Mouse (Mus musculus) bone marrow, adult 2 months (tissue): ENCODE data around the gene Akna.

Experiments
- CTCF ChIP-seq: fragments of 200-500 bp; IDR thresholded peaks from 2 replicates; pipeline ENCODE4 v1.5.1; 2011; ENCODE audit warnings: low read length, control low read depth; ENCODE audit not compliant: control insufficient read depth, insufficient read depth
- POLR2A ChIP-seq: fragments of 200-500 bp; IDR thresholded peaks from 2 replicates; pipeline ENCODE4 v1.6.1; 2011; ENCODE audit warnings: low read depth, mild to moderate bottlenecking, control low read depth, low read length, borderline replicate concordance; ENCODE audit not compliant: control insufficient read depth

GRCm38 (mm10) chr4:63408247-63408646 is 5.1 kb upstream of the Akna start:
- TF ChIP-seq CTCF, result no peak
- TF ChIP-seq POLR2A, result no peak
